Mouse (Mus musculus) E14TG2a.4 (cell line): ENCODE measurements around the gene Casq2.

Experiments
- CTCF ChIP-seq: conservative IDR thresholded peaks from 2 replicates; pipeline ENCODE4 v1.5.1; 2014; ENCODE audit warnings: low read length
- NANOG ChIP-seq: IDR thresholded peaks from 2 replicates; pipeline ENCODE4 v1.6.1; 2014; ENCODE audit warnings: borderline replicate concordance, low read length, mixed read lengths
- POU5F1 ChIP-seq: IDR thresholded peaks from 2 replicates; pipeline ENCODE4 v1.6.1; 2014; ENCODE audit warnings: low read length, borderline replicate concordance

- TF ChIP-seq CTCF (no peak), POU5F1 (no peak), NANOG (no peak)
Measured at GRCm38 (mm10) chr3:102146428-102146827, 60.2 kb downstream of the Casq2 start.
